Mouse (Mus musculus): ENCODE measurements at regions not wholly inside any gene's neighbourhood (a gene's known extent, or its start where the extent isn't known, plus 50 kb on each side); places are given as distances from the start of the nearest gene placed in this dataset.

DNA sequence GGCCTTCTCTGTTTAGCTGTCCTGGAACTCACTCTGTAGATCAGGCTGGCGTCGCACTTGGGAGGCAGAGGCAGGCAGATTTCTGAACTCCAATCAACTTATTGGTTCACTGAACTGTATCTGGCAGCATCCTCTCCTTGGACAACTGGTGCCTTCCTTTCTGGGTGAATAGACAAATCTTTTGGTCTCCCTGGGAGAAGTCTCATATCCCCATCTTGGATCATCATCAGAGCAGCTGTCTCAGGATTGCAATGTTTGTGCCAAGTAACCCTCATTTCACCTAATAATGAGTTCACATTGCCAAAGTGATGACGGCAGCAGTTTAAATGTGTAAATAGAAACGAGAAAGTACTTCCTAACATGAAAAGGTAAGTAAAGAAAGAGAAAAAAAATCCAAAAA is 759.8 kb upstream of the Car8 start:
- DNase-seq (ENCODE audit: low spot score) = no peak
- H3K27me3 ChIP-seq (ENCODE audit: low read depth, poor library complexity, severe bottlenecking) = no peaks in the 10 kb centered on the region
- no peaks in the 10 kb centered on the region for H3K9me3 ChIP-seq (replicated peaks)
- H3K4me3 ChIP-seq = no peak overlapping the region
- H3K27ac ChIP-seq = no peak overlapping the region
- no peaks in the 10 kb centered on the region for H3K36me3 ChIP-seq
- 89% methylated on average over 4 of the region's 4 CpGs for WGBS
- H3K4me1 ChIP-seq = 0 out of 2 replicates have a peak, but pooled peaks cover 6% of the 10 kb centered on the region

- WGBS = 65% methylated on average over 1 of the region's 1 CpGs
- Histone ChIP-seq H3K36me3 (no peaks in the 10 kb centered on the region), H3K27me3 (ENCODE audit: low read depth, poor library complexity, severe bottlenecking) (no peaks in the 10 kb centered on the region), H3K27ac (no peak overlapping the region), H3K4me3 (no peak overlapping the region), H3K9me3 (replicated peaks) (no peaks in the 10 kb centered on the region), H3K4me1 (peaks cover 34% of the 10 kb centered on the region)
- no peak for DNase-seq (ENCODE audit: low spot score)
These were observed 753.3 kb upstream of the Car8 start for GRCm38 (mm10) chr4:8992171-8992570.

- 85% methylated on average over 5 of the region's 5 CpGs for WGBS
- Histone ChIP-seq H3K4me1 (peaks cover 45% of the 10 kb centered on the region), H3K27me3 (ENCODE audit: low read depth, poor library complexity, severe bottlenecking) (no peaks in the 10 kb centered on the region)
These were observed 751.7 kb upstream of the Car8 start for GRCm38 (mm10) chr4:8990551-8990950.

GRCm38 (mm10) chr4:8989614-8990013 is 750.8 kb upstream of the Car8 start:
- H3K4me3 ChIP-seq = no peak overlapping the region
- no peaks in the 10 kb centered on the region for H3K27me3 ChIP-seq (ENCODE audit: low read depth, poor library complexity, severe bottlenecking)
- no peaks in the 10 kb centered on the region for H3K9me3 ChIP-seq (replicated peaks)
- DNase-seq (ENCODE audit: low spot score) = no peak
- H3K4me1 ChIP-seq = peaks cover 45% of the 10 kb centered on the region
- WGBS = 93% methylated on average over 6 of the region's 6 CpGs
- no peak overlapping the region for H3K27ac ChIP-seq
- H3K36me3 ChIP-seq = no peaks in the 10 kb centered on the region

More at GRCm38 (mm10) chr4:8990551-8990950, 751.7 kb upstream of the Car8 start:
- no peak overlapping the region for H3K27ac ChIP-seq
- no peaks in the 10 kb centered on the region for H3K9me3 ChIP-seq (replicated peaks)
- DNase-seq (ENCODE audit: low spot score) = no peak
- no peaks in the 10 kb centered on the region for H3K36me3 ChIP-seq
- no peak overlapping the region for H3K4me3 ChIP-seq

GRCm38 (mm10) chr4:8989110-8989509 is 750.3 kb upstream of the Car8 start:
- H3K36me3 ChIP-seq = no peaks in the 10 kb centered on the region
- DNase-seq (ENCODE audit: low spot score) = no peak
- no peak overlapping the region for H3K4me3 ChIP-seq
- no peaks in the 10 kb centered on the region for H3K27me3 ChIP-seq (ENCODE audit: low read depth, poor library complexity, severe bottlenecking)
- 89% methylated on average over 4 of the region's 4 CpGs for WGBS
- H3K9me3 ChIP-seq (replicated peaks) = no peaks in the 10 kb centered on the region
- peaks cover 45% of the 10 kb centered on the region for H3K4me1 ChIP-seq
- no peak overlapping the region for H3K27ac ChIP-seq

DNA sequence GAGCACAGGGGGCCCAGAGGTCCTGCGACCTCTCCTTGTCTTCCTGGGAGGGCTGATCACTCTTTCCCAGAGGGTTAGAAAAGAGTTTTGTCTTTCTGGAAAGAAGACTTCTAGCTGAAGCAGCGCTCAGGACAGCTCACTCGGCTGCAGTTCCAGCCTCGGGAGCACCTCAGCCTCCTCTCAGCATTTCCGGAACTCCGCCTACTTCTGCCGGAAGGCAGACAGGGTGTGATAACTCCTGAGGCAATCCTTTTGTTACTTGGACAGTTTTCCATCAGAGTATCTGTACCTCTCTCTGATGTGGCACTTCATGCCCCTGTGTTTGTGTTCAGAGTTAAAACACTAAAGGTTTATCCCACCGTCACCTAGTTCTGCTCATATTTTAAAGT is 749.5 kb upstream of the Car8 start:
- H3K4me1 ChIP-seq = peaks cover 45% of the 10 kb centered on the region
- 48% methylated on average over 8 of the region's 8 CpGs for WGBS
- DNase-seq (ENCODE audit: low spot score) = no peak
- no peaks in the 10 kb centered on the region for H3K27me3 ChIP-seq (ENCODE audit: low read depth, poor library complexity, severe bottlenecking)
- no peaks in the 10 kb centered on the region for H3K36me3 ChIP-seq
- no peaks in the 10 kb centered on the region for H3K9me3 ChIP-seq (replicated peaks)
- no peak overlapping the region for H3K4me3 ChIP-seq
- H3K27ac ChIP-seq = peak overlapping the region; percentile 7; the same call in 1 of the 2 replicates

- no peaks in the 10 kb centered on the region for H3K27me3 ChIP-seq (ENCODE audit: low read depth, poor library complexity, severe bottlenecking)
- H3K4me3 ChIP-seq = no peak overlapping the region
- H3K9me3 ChIP-seq (replicated peaks) = no peaks in the 10 kb centered on the region
- DNase-seq (ENCODE audit: low spot score) = no peak
- H3K4me1 ChIP-seq = peaks cover 45% of the 10 kb centered on the region
- 46% methylated on average over 10 of the region's 10 CpGs for WGBS
- no peaks in the 10 kb centered on the region for H3K36me3 ChIP-seq
- H3K27ac ChIP-seq = peak overlapping the region; percentile 7; the same call in 1 of the 2 replicates
These were observed 748.9 kb upstream of the Car8 start for GRCm38 (mm10) chr4:8987544-8988344.

DNA sequence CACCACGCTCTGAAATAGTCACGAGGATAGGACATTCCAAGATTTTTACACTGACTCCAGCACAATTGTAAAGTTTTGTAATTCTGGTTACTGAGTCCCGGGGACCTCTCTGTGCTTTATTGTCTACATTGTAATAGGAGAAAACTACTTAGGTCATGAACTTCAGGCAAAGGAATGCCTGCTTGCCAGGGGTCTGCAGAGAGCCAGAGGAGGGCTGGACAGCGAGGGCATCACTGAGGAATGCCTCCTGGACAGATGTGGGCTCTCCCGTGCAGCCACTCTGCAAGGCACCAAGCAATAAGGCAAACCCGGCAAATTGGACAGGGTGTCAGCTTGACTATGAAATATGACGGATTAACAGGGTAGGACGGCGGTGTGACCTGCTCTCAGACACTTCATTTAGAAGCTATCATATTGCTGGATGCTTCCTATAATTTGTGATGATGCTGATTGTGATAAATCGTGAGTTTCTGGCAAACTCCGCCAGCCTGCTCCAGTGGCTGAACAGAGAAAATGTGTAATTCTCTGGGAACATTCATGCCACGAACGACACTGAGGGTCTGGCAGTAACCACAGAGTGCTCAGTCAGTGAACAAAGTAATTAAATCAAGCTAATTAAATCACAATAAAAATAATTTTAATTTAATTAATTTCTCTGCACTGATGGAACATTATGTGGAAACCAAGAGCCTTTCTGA is 747.7 kb upstream of the Car8 start:
- Histone ChIP-seq H3K27ac (no peak overlapping the region), H3K27me3 (ENCODE audit: low read depth, poor library complexity, severe bottlenecking) (no peaks in the 10 kb centered on the region), H3K4me1 (peaks cover 45% of the 10 kb centered on the region), H3K4me3 (no peak overlapping the region), H3K36me3 (no peaks in the 10 kb centered on the region), H3K9me3 (replicated peaks) (no peaks in the 10 kb centered on the region)
- no peak for DNase-seq (ENCODE audit: low spot score)
- WGBS = 48% methylated on average over 13 of the region's 13 CpGs

GRCm38 (mm10) chr4:8984059-8984606 is 745.3 kb upstream of the Car8 start:
- H3K27ac ChIP-seq = no peak overlapping the region
- H3K9me3 ChIP-seq (replicated peaks) = no peaks in the 10 kb centered on the region
- DNase-seq (ENCODE audit: low spot score) = no peak
- H3K36me3 ChIP-seq = no peaks in the 10 kb centered on the region
- no peaks in the 10 kb centered on the region for H3K27me3 ChIP-seq (ENCODE audit: low read depth, poor library complexity, severe bottlenecking)
- peaks cover 30% of the 10 kb centered on the region for H3K4me1 ChIP-seq
- H3K4me3 ChIP-seq = no peak overlapping the region
- 93% methylated on average over 5 of the region's 5 CpGs for WGBS

- WGBS = 90% methylated on average over 8 of the region's 8 CpGs
- Histone ChIP-seq H3K4me1 (no peaks in the 10 kb centered on the region), H3K4me3 (no peak overlapping the region), H3K27me3 (ENCODE audit: low read depth, poor library complexity, severe bottlenecking) (no peaks in the 10 kb centered on the region), H3K9me3 (replicated peaks) (no peaks in the 10 kb centered on the region), H3K36me3 (no peaks in the 10 kb centered on the region), H3K27ac (no peak overlapping the region)
- no peak for DNase-seq (ENCODE audit: low spot score)
These were observed 740.1 kb upstream of the Car8 start for GRCm38 (mm10) chr4:8978949-8979348.

GRCm38 (mm10) chr4:8969951-8970455 is 731.2 kb upstream of the Car8 start:
- H3K36me3 ChIP-seq = no peaks in the 10 kb centered on the region
- H3K27me3 ChIP-seq (ENCODE audit: low read depth, poor library complexity, severe bottlenecking) = no peaks in the 10 kb centered on the region
- no peaks in the 10 kb centered on the region for H3K9me3 ChIP-seq (replicated peaks)
- 84% methylated on average over 5 of the region's 5 CpGs for WGBS
- peaks cover 14% of the 10 kb centered on the region for H3K4me1 ChIP-seq
- no peak for DNase-seq (ENCODE audit: low spot score)
- H3K27ac ChIP-seq = no peak overlapping the region
- no peak overlapping the region for H3K4me3 ChIP-seq

DNA sequence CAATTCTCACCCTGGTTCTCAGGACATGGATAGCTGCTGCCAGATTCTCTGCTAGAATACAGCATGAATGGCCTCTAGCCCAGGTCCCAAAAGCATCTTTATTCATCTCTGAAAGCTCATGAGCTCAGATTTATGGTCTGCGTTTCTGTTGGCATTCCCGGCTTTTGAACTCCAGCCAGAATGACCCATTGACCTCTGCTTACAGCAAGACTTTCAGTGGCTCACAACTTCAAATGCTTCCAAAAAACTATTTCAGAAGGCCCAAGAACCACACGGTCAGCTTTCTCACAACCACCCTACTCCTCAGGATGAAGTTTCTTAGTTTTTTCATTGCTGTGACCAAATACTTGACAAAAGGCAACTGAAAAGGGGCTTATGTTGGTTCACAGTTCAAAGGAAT is 729.9 kb upstream of the Car8 start:
- no peaks in the 10 kb centered on the region for H3K36me3 ChIP-seq
- H3K4me3 ChIP-seq = no peak overlapping the region
- H3K4me1 ChIP-seq = peaks cover 14% of the 10 kb centered on the region
- 0 out of 2 replicates have a peak overlapping the region, but pooled peaks have one; percentile 3 for H3K27ac ChIP-seq
- no peaks in the 10 kb centered on the region for H3K27me3 ChIP-seq (ENCODE audit: low read depth, poor library complexity, severe bottlenecking)
- no peak for DNase-seq (ENCODE audit: low spot score)
- 6% methylated on average over 3 of the region's 3 CpGs for WGBS
- H3K9me3 ChIP-seq (replicated peaks) = no peaks in the 10 kb centered on the region

DNA sequence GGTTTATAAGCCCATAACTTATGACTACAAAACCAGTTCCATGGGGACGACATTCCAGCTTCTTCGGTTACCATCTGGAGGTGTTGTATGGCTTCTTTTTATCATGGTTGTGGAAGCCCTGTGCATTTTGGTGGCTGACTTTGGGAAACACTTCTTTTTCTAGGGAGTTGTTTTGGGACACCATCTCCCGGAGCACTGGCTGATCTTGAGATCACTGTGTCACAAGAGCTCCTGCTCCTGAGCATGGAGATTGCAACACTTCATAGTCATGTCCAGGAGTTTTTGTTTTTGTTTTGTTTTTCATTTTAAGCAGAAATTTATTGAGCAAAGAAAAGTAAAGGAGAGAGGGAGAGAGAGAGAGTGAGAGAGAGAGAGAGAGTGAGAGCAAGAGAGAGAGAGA is 729.1 kb upstream of the Car8 start:
- Histone ChIP-seq H3K4me1 (peaks cover 20% of the 10 kb centered on the region), H3K4me3 (no peak overlapping the region), H3K27me3 (ENCODE audit: low read depth, poor library complexity, severe bottlenecking) (no peaks in the 10 kb centered on the region), H3K9me3 (replicated peaks) (no peaks in the 10 kb centered on the region), H3K27ac (no peak overlapping the region), H3K36me3 (no peaks in the 10 kb centered on the region)
- 77% methylated on average over 3 of the region's 3 CpGs for WGBS
- DNase-seq (ENCODE audit: low spot score) = no peak
